Mouse (Mus musculus): Measurements from ENCODE around the gene Pithd1.
"Not testable (repeated sequence)": the region's sequence is repeated elsewhere in the genome, so short reads cannot be mapped to it uniquely, and the experiment has no call there.

The Pithd1 gene

DNA sequence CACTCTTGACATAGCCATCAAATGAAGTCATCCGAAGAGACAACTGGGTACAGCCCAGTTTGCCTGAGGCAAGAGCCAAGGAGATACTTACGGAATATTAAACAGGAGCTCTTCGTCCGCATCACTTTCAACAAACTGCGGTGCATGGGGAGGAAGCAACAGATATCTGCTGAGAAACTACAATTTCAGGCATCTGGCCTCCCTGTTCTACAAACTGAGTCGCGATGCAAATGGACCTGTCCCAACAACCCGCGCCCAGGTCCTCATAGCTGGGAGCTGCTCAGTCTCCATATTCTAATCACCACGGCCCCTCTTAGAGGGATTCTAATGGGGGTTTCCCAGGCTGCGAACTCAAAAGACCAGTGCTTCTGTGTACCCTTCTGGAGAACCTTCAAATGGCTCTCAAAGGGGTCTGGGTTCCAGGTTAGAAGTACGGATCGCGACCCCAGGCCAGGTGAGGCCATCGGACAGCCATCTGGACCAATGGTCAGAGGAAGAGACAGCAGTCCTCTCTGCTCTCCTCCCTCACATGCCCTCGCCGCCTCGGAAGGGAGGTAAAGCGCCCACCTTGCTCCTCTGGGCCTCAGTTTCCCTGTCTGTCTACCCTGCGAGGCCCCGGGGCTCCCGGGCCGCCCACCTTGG, 642 bp downstream of the Pithd1 start:
- no peak for DNase-seq (ENCODE audit: low spot score)

DNA sequence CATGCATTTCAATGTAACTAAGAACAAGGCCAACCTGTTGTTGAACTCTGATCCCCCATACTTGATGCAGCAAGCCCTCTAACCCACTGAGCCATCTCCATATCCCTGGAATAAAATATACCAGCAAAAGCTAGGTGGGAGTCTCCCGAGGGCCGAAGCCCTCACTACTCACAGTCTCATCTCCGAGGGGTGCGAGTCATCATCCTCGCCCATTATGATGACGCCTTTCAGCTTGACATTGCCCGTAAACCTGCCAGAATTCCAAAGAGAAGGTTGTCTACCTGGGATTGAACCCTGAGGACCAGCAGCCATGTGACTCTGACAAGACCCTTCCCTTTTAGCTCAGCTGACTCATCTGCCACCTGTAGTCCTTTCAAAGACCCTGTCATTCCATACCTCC, 1.3 kb downstream of the Pithd1 start:
- DNase-seq (ENCODE audit: low spot score) = no peak

DNA sequence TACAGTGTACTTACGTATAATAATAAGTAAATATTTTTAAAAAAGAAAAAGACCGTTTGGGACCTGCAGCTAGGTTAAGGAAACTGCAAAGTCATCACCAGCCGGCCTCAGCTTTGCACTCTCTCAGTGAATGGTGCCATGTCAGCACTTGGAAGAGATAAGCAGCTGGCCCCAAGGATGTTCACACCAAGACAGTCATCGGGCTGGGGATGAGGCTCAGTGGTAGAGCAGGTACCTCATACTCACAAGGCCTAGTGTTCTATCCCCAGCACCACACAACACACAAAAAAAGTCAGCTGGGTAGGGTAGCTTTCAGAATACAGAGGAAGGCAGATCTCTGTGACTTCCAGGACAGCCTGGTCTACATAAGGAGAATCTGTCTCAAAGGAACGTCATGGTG, 1.9 kb downstream of the Pithd1 start:
- no peak for DNase-seq (ENCODE audit: low spot score)

DNA sequence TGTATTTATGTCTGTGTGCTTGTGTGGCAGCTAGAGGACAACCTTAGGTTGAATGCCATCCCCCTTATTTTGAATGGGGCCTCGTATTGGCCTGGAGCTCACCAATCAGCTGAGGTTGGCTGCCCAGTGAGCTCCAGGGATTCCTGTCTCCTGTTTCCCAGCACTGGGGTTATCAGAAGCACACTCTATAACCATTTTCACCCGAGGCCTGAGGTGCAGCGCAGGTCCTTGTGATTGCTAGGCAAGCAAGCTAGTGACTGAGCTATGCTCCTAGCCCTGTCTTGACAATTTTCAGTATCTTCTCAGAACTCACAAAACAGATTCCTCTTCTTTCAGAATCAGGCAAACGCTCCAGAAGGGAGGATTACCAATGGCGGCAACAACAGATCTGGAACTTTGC, 2.5 kb downstream of the Pithd1 start:
- DNase-seq (ENCODE audit: low spot score) = no peak

DNA sequence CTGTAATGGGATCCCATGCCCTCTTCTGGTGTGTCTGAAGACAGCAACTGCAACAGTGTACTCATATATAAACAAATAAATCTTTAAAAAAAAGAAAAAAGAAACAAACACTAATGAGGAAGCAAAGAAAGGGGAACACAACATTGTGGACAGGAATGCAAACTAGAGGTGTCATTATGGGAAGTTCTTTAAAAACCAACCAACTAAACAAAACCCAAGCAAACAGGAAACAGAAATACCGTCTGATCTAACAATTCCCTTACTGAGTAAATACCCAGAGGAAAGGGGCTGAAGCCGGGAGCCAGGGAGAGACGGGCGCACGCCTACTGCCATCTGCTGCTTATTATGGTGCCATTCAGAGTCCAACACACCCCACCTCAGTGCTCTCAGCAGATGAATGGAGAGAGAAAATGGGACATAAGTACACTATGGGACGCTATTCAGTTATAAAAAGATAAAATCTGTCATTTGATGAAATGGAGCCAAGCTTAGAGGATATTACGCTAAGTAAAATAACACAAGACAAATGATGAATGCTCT, 5.5 kb downstream of the Pithd1 start:
- DNase-seq (ENCODE audit: low spot score) = peak; percentile 84

DNA sequence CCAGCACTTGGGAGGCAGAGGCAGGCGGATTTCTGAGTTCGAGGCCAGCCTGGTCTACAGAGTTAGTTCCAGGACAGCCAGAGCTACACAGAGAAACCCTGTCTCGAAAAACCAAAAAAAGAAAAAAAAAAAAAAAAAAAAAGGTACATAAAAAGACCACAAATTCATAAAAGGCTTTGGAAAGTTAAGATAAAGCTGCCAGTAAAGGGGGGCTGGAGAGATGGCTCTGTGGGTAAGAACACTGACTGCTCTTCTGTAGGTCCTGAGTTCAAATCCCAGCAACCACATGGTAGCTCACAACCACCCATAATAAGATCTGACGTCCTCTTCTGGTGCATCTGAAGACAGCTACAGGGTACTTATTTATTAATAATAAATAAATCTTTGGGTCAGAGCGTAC, 6.8 kb downstream of the Pithd1 start:
- not testable (repeated sequence) for DNase-seq (ENCODE audit: low spot score)

DNA sequence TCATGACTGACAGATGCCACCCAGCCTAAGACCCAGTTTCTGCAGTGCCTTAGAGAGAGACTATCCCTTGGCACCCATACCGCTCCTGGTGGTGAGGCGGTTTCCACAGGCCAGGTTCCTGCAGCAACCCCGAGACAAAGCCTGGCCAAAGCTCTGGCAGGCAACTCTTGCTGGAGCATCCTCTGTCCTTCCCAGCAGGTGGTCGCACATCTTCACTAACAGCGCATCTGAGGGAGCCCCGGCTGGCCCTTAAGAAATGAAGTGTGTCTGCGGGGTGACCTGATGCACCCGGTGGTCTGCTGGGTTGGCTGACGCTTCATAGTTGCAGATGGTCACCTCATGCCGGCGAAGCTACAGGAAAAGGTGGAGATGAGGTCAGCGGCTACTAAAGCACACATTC, 10.9 kb downstream of the Pithd1 start:
- no peak for DNase-seq (ENCODE audit: low spot score)

DNA sequence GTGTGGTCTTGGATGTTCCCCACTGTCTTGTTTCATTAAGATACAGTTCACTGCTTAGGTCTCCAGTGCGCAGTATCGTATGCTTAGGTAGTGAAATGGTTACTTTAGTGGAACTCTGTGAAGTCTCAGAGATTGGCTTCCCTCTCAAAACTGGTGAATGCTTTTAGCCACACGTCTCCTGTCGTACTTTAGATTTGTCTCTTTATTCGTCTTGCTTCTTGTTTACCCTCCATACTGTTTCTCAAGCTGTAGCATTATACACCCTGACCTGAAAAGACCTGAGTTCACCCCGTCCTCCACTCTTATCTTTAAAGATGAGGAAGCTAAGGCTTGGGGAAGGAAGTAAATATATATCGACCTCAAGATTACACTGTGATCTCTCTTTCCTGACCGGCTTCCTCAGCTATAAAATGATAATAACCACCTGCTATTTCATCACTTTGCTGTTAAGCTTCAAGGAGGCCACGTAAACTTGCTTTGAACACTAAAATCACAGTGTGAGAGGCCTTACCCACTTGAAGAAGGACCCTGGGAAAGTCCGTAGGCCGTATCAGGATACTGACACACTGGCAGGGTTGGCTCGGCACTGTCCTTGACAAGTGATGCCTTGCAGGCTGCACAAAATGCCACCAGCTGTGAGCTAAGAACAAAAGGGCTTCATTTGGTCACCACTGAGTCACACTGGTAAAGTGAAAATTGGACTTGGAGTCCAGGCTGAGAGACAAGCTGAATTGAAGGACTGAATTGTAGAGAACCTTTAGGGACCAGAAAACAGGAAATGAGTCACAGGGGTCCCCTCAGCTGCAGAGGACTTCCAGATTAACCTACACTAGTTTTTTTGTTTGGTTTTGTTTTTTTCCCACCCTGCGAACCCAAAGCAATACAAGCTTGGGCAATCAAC, 13.9 kb downstream of the Pithd1 start:
- DNase-seq (ENCODE audit: low spot score) = no peak

DNA sequence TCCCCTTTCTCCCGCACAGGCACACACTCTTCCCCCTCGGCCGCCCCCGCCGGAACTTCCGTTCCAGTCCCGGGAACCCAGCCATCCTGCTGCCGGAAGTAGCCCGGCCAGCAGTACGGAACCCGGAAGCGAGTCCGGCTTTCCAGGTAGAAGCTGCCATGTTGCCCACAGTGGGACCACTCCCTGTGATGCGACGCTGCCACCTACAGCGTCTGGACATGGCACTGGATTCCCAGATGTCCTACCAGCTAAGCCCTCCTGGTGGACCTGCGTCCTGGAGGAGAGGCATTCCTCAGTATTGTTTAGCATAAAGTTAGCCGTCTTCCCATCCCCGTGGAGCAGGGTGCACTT, 14.5 kb downstream of the Pithd1 start, which contains the start of gene Lypla2:
Gene Lypla2, minus strand, starts transcription at position 71 of the 351 bp plus-strand sequence.
- DNase-seq (ENCODE audit: low spot score) = peak; percentile 90

DNA sequence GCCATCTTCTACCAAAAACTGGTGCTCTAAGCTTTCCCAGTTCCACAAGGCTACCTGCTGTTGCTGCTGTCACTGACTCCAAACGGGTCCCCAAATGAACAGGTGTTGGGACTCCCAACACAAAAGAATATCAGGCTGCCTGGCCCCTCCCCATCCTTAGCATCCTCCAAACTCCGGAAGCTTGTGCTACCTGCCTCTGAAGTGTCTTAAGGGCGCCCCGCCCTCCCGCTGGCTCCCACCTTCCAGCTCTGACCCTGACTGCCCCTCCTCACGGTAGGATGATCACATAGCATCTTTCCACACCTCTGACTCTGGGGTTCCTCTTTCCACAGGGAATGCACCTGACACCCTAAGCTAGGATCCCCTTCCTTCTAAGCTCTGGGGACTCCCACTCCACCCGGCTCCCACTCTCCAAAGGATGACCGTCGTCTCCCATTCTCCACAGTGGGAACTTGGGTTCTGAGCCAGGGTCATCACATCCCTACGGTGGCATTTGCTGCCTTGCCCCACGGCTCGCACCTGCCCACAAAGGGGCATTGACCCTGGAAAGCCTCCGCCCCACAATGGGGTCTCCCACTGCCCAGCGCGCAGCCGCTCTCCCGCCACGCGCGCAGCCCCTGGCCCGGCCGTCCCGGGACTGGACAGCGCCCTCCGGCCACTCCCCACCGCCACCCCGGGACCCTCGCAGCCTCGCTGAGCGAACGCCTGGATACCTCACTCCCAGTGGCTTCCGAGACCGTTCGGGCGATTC, 15.1 kb downstream of the Pithd1 start:
- DNase-seq (ENCODE audit: low spot score) = no peak

DNA sequence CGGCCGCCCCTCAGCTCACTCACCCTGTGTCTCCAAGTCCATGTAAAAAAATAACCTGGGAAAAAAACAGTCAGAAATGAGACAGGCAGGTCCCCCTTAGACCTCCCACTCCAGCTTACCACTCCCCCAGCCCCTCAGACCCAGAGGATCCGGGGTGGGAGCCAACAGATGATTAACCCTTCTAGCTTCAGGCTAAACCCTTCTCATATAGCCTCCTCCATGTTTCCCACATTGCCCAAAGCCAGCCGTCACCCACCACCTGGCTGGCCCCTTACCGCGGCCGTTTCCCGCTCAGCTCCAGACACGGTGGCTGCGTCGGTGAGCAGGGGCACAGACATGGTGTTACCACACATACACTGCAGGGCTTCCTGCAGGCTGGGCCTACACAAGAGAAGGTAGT, 16.5 kb downstream of the Pithd1 start:
- DNase-seq (ENCODE audit: low spot score) = no peak

DNA sequence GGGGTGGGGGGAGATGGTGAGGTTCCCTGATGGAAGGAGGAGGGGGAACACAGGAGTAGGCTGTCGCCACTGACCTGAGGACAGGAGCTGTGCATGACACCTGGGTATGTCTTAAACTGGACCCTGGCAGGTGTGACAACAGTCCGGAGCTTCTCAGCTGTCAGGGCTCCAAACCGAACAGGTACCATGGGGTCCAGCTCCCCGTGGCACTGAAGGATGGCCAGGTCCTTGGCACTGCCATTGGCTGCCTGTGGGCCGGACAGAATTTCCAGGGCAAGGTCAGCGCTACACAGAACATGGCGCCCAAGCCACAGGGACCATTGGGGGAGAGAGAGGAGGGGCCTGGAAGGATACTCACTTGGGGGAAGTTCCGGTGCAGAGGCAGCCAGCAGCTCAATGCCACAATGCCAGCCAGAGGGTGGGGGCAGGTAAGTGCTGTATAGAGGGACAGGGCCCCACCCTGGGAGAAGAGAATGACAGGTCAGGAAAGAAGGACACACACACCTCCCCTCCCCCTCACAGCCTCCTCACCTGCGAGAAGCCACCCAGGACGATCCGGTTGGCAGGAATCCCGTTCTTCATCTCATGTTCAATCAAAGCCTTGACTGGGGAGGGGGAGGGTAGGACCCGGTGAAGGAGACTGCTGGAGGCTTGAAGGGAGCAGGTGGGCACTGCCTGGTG, 17.9 kb downstream of the Pithd1 start:
- no peak for DNase-seq (ENCODE audit: low spot score)

DNA sequence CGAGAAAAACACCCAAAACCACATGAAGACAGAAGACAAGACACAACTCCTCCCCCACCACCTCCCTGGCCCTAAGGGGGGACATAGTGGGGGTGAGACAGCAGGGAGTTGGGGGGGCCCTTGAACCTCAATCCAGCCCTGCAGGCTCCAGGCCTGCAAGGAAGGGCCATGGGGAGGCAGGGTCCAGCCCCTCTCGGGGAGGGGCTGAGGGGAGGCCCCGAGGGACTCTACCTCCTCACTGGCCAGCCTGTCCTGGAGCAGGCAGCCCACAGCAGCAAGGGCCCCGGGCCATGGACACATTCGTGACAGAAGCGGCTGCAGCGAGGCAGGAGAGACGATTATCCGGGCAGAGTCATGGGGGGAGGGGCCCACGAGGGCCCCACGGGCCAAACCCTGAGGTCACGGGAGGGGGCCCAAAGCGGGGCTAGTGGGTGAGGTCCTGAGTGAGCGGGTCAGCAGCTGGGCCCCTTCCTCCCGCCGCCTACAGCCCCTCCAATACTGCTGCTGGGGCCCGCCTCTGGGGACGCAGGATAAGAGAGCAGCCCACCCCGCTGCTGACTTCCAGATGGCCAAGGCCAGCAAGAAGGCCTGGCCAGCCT, 18.7 kb downstream of the Pithd1 start:
- DNase-seq (ENCODE audit: low spot score) = no peak

DNA sequence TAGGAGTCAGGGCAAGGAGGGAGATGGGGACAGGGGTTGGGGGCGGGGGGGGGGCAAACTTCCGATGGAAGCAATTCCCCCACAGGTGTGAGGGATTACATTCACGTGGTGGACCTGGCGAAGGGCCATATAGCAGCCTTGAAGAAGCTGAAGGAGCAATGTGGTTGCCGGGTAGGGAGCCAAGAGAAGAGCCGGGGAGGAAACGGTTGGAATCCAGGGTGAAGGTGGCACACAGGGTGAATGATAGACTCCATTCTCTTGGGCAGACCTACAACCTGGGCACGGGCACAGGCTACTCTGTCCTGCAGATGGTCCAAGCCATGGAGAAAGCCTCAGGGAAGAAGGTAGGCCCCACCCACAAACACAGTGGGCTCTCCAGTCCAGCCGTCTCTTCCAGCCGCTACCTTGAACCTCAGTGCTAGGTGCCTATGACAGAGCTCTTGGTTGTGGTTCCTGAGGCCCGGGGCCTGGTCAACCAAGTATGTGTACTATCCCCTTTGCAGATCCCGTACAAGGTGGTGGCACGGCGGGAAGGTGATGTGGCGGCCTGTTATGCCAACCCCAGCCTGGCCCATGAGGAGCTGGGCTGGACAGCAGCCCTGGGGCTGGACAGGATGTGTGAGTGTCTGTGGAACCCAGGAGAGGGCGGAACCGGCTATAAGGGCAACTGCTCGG, 19.8 kb downstream of the Pithd1 start:
- no peak for DNase-seq (ENCODE audit: low spot score)

DNA sequence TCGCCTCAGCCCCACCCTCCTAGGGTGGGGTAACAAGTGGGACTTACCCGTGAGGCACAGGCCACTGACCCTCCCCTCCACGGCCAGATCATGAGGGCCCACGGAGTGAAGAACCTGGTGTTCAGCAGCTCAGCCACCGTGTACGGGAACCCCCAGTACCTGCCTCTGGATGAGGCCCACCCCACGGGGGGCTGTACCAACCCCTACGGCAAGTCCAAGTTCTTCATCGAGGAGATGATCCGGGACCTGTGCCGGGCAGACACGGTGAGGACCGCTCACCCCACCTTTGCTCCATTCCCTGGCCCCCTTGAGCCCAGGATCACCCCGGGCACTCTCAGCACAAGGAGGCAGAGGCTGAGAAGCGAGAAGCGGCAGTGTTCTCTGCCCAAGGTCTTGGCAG, 20.8 kb downstream of the Pithd1 start:
- no peak for DNase-seq (ENCODE audit: low spot score)

DNA sequence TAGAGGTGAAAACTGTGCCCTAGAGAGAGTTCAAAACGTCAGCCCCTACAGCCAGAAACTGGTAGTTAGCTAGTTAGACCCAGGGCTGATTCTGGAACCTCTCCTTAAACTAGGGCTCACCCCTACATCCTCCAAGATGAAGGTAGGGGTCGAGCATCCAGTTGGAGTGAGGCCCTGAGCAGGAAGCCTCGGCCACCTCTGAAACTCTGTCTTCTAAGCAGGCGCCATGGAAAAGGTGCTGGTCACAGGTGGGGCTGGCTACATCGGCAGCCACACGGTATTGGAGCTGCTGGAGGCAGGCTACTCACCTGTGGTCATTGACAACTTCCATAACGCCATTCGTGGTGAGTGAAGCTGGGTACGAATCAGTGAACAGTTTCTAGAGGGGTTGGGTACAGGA, 22.0 kb downstream of the Pithd1 start:
- DNase-seq (ENCODE audit: low spot score) = no peak

DNA sequence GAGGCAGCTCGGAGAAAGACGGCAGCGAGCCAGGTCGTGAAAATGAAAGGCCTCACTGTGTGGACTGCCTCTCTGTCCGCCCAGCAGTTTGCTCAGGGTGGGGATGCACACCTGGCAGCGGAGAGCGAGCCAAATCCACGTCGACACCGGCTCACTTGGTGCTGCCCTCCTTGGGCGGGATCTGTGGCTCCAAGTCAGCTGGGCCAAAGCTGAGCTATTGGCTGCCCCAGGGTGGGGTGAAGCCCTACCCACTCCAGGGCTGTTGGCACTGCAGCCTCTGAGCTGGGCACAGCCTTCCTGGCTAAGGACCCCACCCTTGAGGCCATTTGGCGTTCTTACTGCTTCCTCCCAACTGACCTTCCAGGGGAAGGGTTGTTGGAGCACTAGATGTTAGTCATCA, 22.6 kb downstream of the Pithd1 start:
- peak; percentile 58 for DNase-seq (ENCODE audit: low spot score)

DNA sequence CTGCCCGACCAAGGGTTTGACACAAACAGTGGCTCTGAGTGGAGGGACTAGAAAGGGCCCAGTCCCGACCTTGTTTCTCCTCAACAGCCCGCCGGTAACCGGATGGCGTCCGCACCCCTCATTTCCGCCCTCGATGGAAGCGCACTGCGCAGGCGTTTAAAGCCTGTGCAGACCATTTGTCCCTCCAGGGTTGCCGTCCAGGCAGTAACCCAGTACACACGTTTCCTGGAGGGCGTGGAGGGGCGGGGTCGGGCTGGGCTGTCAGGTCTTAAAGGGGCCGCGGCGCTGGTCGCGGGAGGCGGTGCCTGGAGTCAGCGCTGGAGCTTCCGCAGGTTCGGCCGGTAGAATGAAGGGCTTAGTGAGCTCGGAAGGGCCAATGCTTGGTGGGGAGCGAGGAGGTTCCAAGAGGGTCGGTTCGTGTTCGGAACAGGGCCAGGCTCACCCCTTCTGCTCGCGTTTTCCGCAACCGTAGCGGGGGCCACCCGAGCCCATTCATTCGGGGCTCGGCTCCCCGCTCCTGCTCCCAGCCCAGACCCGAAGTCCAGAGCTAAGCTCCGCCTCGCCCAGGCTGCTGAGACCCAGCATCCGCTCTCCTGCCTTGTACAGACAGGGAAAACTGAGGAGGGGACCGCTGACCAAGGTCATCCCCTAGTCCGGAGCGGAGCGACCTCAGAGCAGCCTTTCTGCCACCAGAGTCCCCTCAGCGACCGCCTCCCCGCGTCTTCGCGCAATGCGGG, 23.4 kb downstream of the Pithd1 start, which contains the start of gene Gale:
Gene Gale, plus strand, starts transcription at position 271 of the 737 bp plus-strand sequence.
- DNase-seq (ENCODE audit: low spot score) = peak; percentile 93

DNA sequence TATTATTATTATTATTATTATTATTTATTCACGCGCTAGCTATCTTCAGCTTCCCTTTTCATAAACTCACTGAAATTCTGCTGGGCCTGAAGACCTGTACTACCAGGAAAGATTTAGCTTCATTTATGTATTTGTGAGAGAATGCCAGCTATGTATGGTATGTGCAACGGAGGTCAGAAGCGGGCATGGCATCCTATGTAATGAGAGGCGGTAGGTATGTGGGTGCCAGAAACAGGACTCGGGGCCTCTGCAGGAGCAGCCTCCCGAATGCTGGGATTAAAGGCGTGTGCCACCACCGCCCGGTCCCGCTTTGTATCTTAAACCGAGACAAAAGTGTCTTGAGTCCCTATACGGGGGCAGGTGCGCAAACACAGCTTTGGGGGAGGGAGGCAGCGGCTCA, 24.1 kb downstream of the Pithd1 start:
- DNase-seq (ENCODE audit: low spot score) = no peak

DNA sequence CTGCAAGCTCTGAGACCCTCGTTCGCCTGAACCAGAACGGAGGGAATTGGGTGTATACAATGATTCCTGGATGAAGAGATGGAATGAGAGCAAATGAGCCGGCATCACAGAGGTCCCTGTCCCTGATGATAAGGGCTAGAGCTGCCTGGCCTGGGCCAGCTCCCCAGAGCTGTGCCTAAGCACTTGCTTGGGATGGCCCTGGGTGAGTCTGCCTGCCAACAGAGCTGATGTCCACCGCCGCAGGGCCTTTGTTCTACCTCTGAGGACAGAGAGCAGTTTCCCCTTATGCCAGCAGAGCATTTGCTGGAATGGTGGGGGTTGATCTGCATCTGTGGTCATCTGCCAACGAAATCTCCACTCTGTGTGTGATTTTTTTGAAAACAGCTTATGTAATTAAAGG, 24.9 kb downstream of the Pithd1 start:
- no peak for DNase-seq (ENCODE audit: low spot score)
